22 mouse cellular contexts compared by ENCODE assay signal in genomic region chr2:77627622-77628231, GRCm38 (mm10).
DNase-seq lines count a peak whose midpoint lies in the region; ATAC-seq and TF ChIP-seq lines count a peak whose summit lies in the region.
"Had no signal": no experiment of that assay in that cellular context is flagged by ENCODE, and none has a peak within 500 bp of the region (broad histone marks: within the 10 kb centered on the region; RNA-seq: fewer than 3 reads in every experiment).

No protein-coding gene starts in this region.

- no peak overlapping the region for H3K4me3 ChIP-seq in neural tube, embryonic 12.5 days
- H3K4me3 ChIP-seq in neural tube, embryonic 14.5 days (ENCODE audit: low read depth, low read length), result no peak overlapping the region
- H3K4me3 ChIP-seq in forebrain, embryonic 12.5 days (replicated peaks), result no peak overlapping the region
- H3K4me3 ChIP-seq in midbrain, embryonic 16.5 days (ENCODE audit: low read depth, low read length), result no peak overlapping the region
- H3K4me3 ChIP-seq: embryonic facial prominence, embryonic 13.5 days; embryonic facial prominence, embryonic 15.5 days; erythroblast, embryonic 14.5 days had no signal

- no peak overlapping the region for H3K27ac ChIP-seq in neural tube, embryonic 12.5 days
- H3K27ac ChIP-seq in neural tube, embryonic 14.5 days (ENCODE audit: low read depth, low read length), result no peak overlapping the region
- no peak overlapping the region for H3K27ac ChIP-seq in forebrain, embryonic 12.5 days
- no peak overlapping the region for H3K27ac ChIP-seq in midbrain, embryonic 16.5 days (ENCODE audit: low read length)
- H3K27ac ChIP-seq: embryonic facial prominence, embryonic 13.5 days; embryonic facial prominence, embryonic 15.5 days had no signal

- peak; percentile 65 for ATAC-seq in neural tube, embryonic 12.5 days (ENCODE audit: low FRiP score, low read depth)
- ATAC-seq in neural tube, embryonic 14.5 days (ENCODE audit: low read depth), result peak; percentile 73; the same call in 1 of the 2 replicates
- ATAC-seq in forebrain, embryonic 12.5 days (ENCODE audit: low FRiP score), result no peak
- no peak for ATAC-seq in midbrain, embryonic 16.5 days
- ATAC-seq: forebrain, embryonic 14.5 days; forebrain, embryonic 16.5 days had no signal

- TF ChIP-seq POLR2A in brain, embryonic 14.5 days (IDR thresholded peaks at IDR 0.05; ENCODE audit: borderline replicate concordance, extremely low read depth, insufficient read depth, insufficient read length, poor library complexity, severe bottlenecking), result no peak

- 58% methylated on average over 3 of the region's 3 CpGs for WGBS in neural tube, embryonic 12.5 days
- WGBS in neural tube, embryonic 14.5 days, result 56% methylated on average over 3 of the region's 3 CpGs
- 91% methylated on average over 3 of the region's 3 CpGs for WGBS in forebrain, embryonic 12.5 days
- 66% methylated on average over 3 of the region's 3 CpGs for WGBS in midbrain, embryonic 16.5 days

- TF ChIP-seq CTCF in brain, embryonic 14.5 days (IDR thresholded peaks at IDR 0.05; ENCODE audit: borderline replicate concordance, extremely low read depth, insufficient read depth, insufficient read length), result no peak

- no peaks in the 10 kb centered on the region for H3K9me3 ChIP-seq in neural tube, embryonic 12.5 days
- H3K9me3 ChIP-seq in neural tube, embryonic 14.5 days (ENCODE audit: control insufficient read depth, low read length), result no peaks in the 10 kb centered on the region
- H3K9me3 ChIP-seq in forebrain, embryonic 12.5 days, result no peaks in the 10 kb centered on the region
- no peaks in the 10 kb centered on the region for H3K9me3 ChIP-seq in midbrain, embryonic 16.5 days (replicated peaks; ENCODE audit: control insufficient read depth, low read length, poor library complexity, severe bottlenecking)
- H3K9me3 ChIP-seq: embryonic facial prominence, embryonic 13.5 days; embryonic facial prominence, embryonic 15.5 days had no signal

- no peaks in the 10 kb centered on the region for H3K36me3 ChIP-seq in neural tube, embryonic 12.5 days
- no peaks in the 10 kb centered on the region for H3K36me3 ChIP-seq in neural tube, embryonic 14.5 days (ENCODE audit: control insufficient read depth, insufficient read depth, low read length)
- H3K36me3 ChIP-seq in forebrain, embryonic 12.5 days (replicated peaks), result no peaks in the 10 kb centered on the region
- H3K36me3 ChIP-seq in midbrain, embryonic 16.5 days (ENCODE audit: control insufficient read depth, insufficient read depth, low read length), result no peaks in the 10 kb centered on the region
- H3K36me3 ChIP-seq: embryonic facial prominence, embryonic 13.5 days; embryonic facial prominence, embryonic 15.5 days had no signal

- H3K4me2 ChIP-seq in neural tube, embryonic 12.5 days (replicated peaks), result no peak overlapping the region
- H3K4me2 ChIP-seq in neural tube, embryonic 14.5 days (ENCODE audit: low read depth, low read length), result no peak overlapping the region
- no peak overlapping the region for H3K4me2 ChIP-seq in forebrain, embryonic 12.5 days
- no peak overlapping the region for H3K4me2 ChIP-seq in midbrain, embryonic 16.5 days (ENCODE audit: low read length)
- H3K4me2 ChIP-seq: embryonic facial prominence, embryonic 13.5 days; embryonic facial prominence, embryonic 15.5 days had no signal

- no peaks in the 10 kb centered on the region for H3K4me1 ChIP-seq in neural tube, embryonic 12.5 days
- H3K4me1 ChIP-seq in neural tube, embryonic 14.5 days (ENCODE audit: control insufficient read depth, insufficient read depth, low read length), result no peaks in the 10 kb centered on the region
- no peaks in the 10 kb centered on the region for H3K4me1 ChIP-seq in forebrain, embryonic 12.5 days
- no peaks in the 10 kb centered on the region for H3K4me1 ChIP-seq in midbrain, embryonic 16.5 days (ENCODE audit: control insufficient read depth, insufficient read depth, low read length)
- H3K4me1 ChIP-seq: embryonic facial prominence, embryonic 13.5 days; embryonic facial prominence, embryonic 15.5 days had no signal

- no peak overlapping the region for H3K9ac ChIP-seq in neural tube, embryonic 12.5 days
- no peak overlapping the region for H3K9ac ChIP-seq in neural tube, embryonic 14.5 days (replicated peaks; ENCODE audit: low read depth, low read length)
- no peak overlapping the region for H3K9ac ChIP-seq in forebrain, embryonic 12.5 days
- H3K9ac ChIP-seq in midbrain, embryonic 16.5 days (ENCODE audit: low read depth, low read length), result no peak overlapping the region
- H3K9ac ChIP-seq: embryonic facial prominence, embryonic 13.5 days; embryonic facial prominence, embryonic 15.5 days had no signal

- H3K27me3 ChIP-seq in neural tube, embryonic 12.5 days (replicated peaks), result no peaks in the 10 kb centered on the region
- no peaks in the 10 kb centered on the region for H3K27me3 ChIP-seq in neural tube, embryonic 14.5 days (ENCODE audit: control insufficient read depth, insufficient read depth, low read length)
- no peaks in the 10 kb centered on the region for H3K27me3 ChIP-seq in forebrain, embryonic 12.5 days
- H3K27me3 ChIP-seq in midbrain, embryonic 16.5 days (ENCODE audit: control insufficient read depth, insufficient read depth, low read depth, low read length), result no peaks in the 10 kb centered on the region
- H3K27me3 ChIP-seq: embryonic facial prominence, embryonic 13.5 days; embryonic facial prominence, embryonic 15.5 days had no signal

- DNase-seq in neural tube, embryonic 10.5 days (ENCODE audit: extremely low spot score, low spot score), result no peak
- peak; percentile 19 for DNase-seq in brain, embryonic 14.5 days (ENCODE audit: low read depth)
- DNase-seq in mesoderm, embryonic 11.5 days (ENCODE audit: low read depth, low spot score), result peak; percentile 5
- no peak for DNase-seq in cerebellum, adult 8-10 months
- DNase-seq: adrenal gland, adult 2 months; adrenal gland, postnatal 10 days; adrenal gland, postnatal 25 days; cerebellum, adult 11-12 months; cerebellum, adult 2 months; cerebellum, adult 9-11 months; cerebellum, postnatal 14 days; cerebellum, postnatal 36 days; embryo, embryonic 11 days had no signal

Comparison
In these comparisons a context has a peak if more than half of its experiments do, and no peak if none do; other contexts are left out.
1. ATAC-seq: peak in neural tube, embryonic 12.5 days (single experiment) and neural tube, embryonic 14.5 days (single experiment); none in forebrain, embryonic 12.5 days (single experiment) and midbrain, embryonic 16.5 days (single experiment).
2. DNase-seq: peak in brain, embryonic 14.5 days (single experiment) and mesoderm, embryonic 11.5 days (single experiment); none in neural tube, embryonic 10.5 days (single experiment) and cerebellum, adult 8-10 months (single experiment).